ENCODE assay signal across 1 mouse cellular context in genomic region chr11:69670786-69671725, GRCm38 (mm10).
TF ChIP-seq lines count a peak whose summit lies in the region.

No protein-coding gene starts in this region.

TF ChIP-seq in CH12.LX, 34 proteins besides CTCF, POLR2A, EP300 and RAD21 (continued from another document):
- TF ChIP-seq MAFK (IDR thresholded peaks at IDR 0.05; ENCODE audit: insufficient replicate concordance, low read length) (no peak), MAX (IDR thresholded peaks at IDR 0.05; ENCODE audit: low read length) (peak; percentile 96), HCFC1 (IDR thresholded peaks at IDR 0.05; ENCODE audit: low read depth, low read length) (peak; percentile 86), MYC (IDR thresholded peaks at IDR 0.05; ENCODE audit: low read depth, low read length) (peak; percentile 96), SMC3 (IDR thresholded peaks at IDR 0.05; ENCODE audit: low read depth, low read length) (no peak), USF2 (conservative IDR thresholded peaks at IDR 0.05; ENCODE audit: low read depth, low read length) (no peak), TBP (conservative IDR thresholded peaks at IDR 0.05; ENCODE audit: low read depth, low read length) (no peak), ELF1 (IDR thresholded peaks at IDR 0.05; ENCODE audit: low read depth, low read length) (peak; percentile 92), NELFE (IDR thresholded peaks at IDR 0.05; ENCODE audit: low read depth, low read length) (peak; percentile 64; the same call in 1 of the 2 replicates), IRF4 (IDR thresholded peaks at IDR 0.05; ENCODE audit: low read depth, low read length) (peak; percentile 92), ZC3H11A (IDR thresholded peaks at IDR 0.05; ENCODE audit: low read depth, low read length) (no peak), ZNF384 (IDR thresholded peaks at IDR 0.05; ENCODE audit: low read depth, low read length) (no peak), PAX5 (IDR thresholded peaks at IDR 0.05; ENCODE audit: low read length) (no peak), ETS1 (conservative IDR thresholded peaks at IDR 0.05; ENCODE audit: low read depth, low read length) (peak; percentile 56), NRF1 (IDR thresholded peaks at IDR 0.05; ENCODE audit: low read depth, low read length) (peak; percentile 62), JUN (IDR thresholded peaks at IDR 0.05; ENCODE audit: insufficient read depth, low read depth, low read length) (no peak), SIN3A (IDR thresholded peaks at IDR 0.05; ENCODE audit: low read length) (peak; percentile 98), RCOR1 (conservative IDR thresholded peaks at IDR 0.05; ENCODE audit: low read depth, low read length) (peak; percentile 60; the same call in 1 of the 2 replicates), UBTF (IDR thresholded peaks at IDR 0.05; ENCODE audit: low read depth, low read length) (peak; percentile 79), MEF2A (IDR thresholded peaks at IDR 0.05; ENCODE audit: borderline replicate concordance, low read depth, low read length) (peak; percentile 77), ZKSCAN1 (IDR thresholded peaks at IDR 0.05; ENCODE audit: borderline replicate concordance, low read depth, low read length) (no peak), KAT2A (IDR thresholded peaks at IDR 0.05; ENCODE audit: insufficient replicate concordance, low read length) (peak; percentile 68; the same call in 1 of the 2 replicates), TCF12 (IDR thresholded peaks at IDR 0.05; ENCODE audit: low read depth, low read length) (peak; percentile 89), JUND (conservative IDR thresholded peaks at IDR 0.05; ENCODE audit: low read depth, low read length) (no peak), MAZ (IDR thresholded peaks at IDR 0.05; ENCODE audit: low read depth, low read length) (peak; percentile 99), ZMIZ1 (IDR thresholded peaks at IDR 0.05; ENCODE audit: low read depth, low read length) (peak; percentile 78), E2F4 (IDR thresholded peaks at IDR 0.05; ENCODE audit: insufficient replicate concordance, low read depth, low read length) (no peak), CHD1 (IDR thresholded peaks at IDR 0.05; ENCODE audit: low read depth, low read length) (no peak; the same call in 1 of the 2 replicates)
